Mouse (Mus musculus) spleen, adult 18-20 months (tissue): ENCODE results near the gene Ppp1r27.
"Not testable (repeated sequence)": the region's sequence is repeated elsewhere in the genome, so short reads cannot be mapped to it uniquely, and the experiment has no call there.

ENCODE experiments used
- DNase-seq, 2 experiments: peaks; one replicate each; pipeline ENCODE4 v3.0.0; 2022; ENCODE audit warnings: mixed read lengths in 2 of 2

Gene Ppp1r27

DNA sequence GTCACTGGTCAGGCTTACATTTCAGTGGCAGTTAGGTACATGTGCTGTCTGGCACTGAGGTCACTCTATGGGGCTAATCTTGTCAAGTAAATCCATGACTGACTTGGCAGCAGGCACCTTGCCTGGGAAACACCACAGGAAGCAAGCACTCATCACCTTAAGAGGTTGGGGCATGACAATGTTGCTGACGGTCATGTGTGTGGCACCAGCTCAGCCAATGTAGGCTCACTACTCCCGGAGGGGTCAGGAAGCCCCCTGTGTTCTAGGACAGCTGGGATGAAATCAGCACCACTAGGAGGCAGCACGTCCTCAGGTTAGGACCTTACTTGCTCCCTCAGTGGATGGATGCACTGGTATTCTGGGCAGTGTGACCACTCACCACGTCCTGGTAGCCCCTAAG lies 9.0 kb downstream of the Ppp1r27 start:
- DNase-seq = no peak

DNA sequence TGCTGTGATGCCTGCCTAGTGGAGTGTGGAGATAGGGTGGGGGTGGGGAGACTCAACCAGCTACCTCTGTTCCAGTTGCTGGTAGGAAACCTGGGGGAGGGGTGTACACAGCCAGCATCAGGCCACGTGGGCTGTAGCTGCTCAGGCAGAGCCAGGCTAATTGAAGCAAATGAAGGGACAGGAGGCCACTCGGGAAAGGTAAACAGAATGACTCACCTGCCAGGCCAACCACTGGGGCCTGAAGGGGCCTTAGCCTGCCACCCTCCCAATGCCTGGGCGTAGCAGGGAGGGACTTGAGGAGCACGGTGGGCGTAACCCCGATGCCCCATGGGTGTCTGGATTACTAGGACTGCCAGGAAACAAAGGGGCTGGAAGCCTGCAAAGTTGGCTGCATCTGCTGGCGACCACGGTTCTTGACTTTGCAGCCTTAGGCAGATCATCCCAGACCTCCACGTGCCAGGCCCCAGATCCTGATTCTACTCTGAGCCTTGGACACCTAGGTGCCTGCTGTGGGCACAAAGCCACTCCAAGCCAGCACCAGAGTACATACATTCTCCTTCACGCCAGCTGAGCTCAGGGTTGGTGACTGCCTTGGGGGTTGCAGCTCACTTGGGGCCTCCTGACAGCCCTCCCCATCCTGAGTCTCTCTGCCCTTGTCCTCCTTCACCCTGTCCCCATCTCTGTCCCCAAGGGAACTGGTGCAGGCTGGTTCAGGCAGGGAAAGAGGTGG lies 11.5 kb downstream of the Ppp1r27 start:
- DNase-seq = no peak

DNA sequence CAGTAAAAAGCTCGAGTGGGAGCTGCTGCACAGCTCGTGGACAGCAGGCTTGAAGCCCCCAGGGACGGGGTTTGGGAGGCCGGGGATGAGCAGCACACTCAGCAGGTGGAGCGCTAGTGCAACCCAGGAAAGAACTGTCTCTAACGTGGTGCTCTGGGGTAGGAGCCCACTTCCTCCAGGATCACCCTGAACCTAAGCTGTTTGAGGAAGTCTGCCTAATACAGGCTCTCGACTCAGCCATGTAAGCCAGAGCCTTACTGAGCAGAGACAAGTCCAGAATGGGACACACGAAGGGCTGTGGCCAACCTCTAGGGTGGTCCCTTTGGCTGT lies 12.0 kb downstream of the Ppp1r27 start:
- DNase-seq = no peak

DNA sequence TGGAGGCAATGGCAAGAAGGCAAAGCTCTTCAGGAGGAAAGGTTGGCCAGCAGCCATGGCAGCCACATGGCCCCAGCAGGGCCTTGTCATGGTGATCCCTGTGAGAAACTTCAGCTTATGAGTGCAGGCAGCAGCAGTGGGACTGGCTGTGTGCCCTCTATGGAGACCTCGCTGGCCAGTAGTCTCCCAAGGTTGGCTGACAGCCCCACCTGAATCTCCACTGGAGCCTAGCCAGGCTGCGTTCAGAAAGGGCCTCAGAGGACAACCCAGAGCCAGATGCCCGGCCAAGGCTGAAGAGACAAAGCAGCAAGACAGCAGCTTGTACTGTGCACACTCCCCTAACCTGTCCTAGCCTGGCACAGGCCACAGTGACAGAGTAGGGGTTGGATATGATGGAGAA lies 12.4 kb downstream of the Ppp1r27 start:
- no peak for DNase-seq

GRCm38 (mm10) chr11:120535804-120536203 lies 15.1 kb downstream of the Ppp1r27 start:
- DNase-seq = no peak

DNA sequence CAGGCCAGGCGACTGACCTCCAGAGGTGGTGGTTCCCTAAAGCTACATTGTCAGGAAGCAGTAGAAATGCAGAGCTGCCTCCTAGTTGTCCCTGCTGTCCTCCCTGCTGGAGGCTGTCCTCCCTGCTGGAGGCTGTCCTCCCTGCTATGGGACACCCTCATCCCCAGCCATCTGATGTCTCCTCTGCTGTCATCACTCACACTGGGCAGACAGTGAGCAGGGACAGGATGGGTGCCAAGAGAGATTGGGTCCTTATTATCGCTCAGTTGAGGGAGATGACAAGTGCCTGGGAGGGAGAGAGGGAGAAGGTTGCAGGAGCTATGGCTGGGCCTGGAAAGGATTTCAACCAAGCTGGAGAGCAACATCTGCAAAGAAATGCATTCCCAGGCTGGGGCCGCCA lies 15.8 kb downstream of the Ppp1r27 start:
- DNase-seq = no peak

- DNase-seq = no peak
Measured at GRCm38 (mm10) chr11:120534093-120534492, 16.8 kb downstream of the Ppp1r27 start.

DNA sequence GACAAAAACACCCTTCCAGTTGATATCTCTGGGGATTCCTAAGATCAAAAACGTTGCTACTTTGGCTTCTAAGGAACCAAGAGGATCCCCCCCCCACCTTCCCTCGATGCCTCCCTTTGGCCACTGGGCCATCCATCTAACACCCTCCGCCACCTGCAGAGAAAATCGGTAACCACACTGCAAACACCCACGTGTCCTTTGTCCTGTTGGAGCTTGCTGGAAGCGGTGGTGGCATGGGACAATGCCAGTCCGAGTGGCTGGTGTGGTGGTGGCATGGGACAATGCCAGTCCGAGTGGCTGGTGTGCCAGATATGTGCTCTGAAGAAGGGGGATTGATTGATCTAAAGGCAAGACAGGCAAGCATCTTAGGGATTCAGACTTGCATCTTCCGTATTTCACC lies 19.3 kb downstream of the Ppp1r27 start:
- no peak for DNase-seq

- DNase-seq = no peak
Measured at GRCm38 (mm10) chr11:120530085-120530964, 20.6 kb downstream of the Ppp1r27 start, which contains the start of gene Gcgr. Gcgr (plus strand) TSS chr11:120530699.

DNA sequence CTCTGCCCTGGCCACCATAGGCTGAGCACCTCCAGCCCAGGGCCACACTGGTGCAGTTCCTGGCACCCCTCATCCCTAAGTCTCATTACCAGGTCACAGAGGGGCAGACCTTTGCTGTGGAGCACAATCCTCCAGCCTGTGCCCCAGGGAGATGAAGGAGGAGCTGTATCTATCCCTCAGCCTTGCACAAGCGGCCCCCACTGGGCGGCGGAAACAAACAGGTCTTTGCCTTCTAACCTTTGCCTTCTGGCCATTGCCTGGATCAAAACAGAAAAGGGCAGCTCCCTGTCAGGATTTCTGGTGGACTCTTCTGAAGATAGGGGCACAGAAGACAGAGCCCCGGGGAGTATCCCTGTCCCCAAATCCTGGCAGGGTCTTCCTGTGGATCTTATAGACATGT lies 22.0 kb downstream of the Ppp1r27 start:
- no peak for DNase-seq

GRCm38 (mm10) chr11:120527690-120528354 lies 23.1 kb downstream of the Ppp1r27 start:
- DNase-seq = no peak

DNA sequence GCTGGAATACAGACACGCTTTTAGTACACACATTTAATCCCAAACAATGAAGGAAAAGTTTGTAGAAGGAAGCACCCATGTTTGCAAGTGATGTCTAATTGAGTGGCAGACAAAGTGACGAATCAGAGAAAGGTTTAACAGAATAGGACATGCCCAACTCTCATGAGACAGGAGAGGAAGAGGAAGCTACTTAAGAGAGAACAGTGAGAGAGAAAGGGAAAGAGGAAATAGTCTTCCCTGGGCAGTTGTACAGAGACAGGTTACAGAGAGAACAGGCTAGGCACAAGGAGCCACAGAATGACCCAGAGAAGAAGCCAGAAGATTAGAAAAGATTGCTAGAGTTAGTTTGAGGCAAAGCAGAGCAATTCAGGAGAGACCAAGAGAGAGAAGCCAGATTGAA lies 25.0 kb downstream of the Ppp1r27 start:
- no peak for DNase-seq

- DNase-seq = no peak
Measured at GRCm38 (mm10) chr11:120522581-120522980, 28.4 kb downstream of the Ppp1r27 start.

DNA sequence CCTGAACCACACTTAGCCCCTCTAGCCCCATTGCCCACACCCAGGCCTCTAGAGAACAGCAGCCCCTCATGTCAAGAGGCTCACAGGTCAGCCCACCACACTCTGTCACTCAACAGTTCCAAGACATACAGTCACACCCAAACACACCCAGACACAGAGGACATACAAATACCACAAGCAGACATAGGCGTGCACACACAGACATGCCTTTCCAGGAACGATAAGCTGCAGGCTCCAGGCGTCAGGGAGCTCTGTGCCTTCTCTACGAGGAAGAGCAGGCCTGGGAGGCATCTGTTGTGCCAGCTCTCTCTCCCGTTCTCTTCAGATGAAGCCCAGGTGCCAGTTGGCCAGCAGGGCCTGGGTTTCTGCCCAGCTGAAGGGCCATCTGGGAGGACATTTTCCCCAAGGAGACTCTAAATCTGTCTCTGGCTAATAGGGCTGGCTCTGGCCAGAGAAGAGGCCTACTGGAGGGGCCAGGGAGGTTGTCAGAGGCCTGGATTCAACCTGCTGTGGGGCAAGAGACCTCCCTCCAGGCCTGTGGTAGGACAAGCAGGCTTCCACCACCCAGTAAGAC lies 29.9 kb downstream of the Ppp1r27 start:
- no peak for DNase-seq

- no peak for DNase-seq
Measured at GRCm38 (mm10) chr11:120520498-120520897, 30.4 kb downstream of the Ppp1r27 start.

DNA sequence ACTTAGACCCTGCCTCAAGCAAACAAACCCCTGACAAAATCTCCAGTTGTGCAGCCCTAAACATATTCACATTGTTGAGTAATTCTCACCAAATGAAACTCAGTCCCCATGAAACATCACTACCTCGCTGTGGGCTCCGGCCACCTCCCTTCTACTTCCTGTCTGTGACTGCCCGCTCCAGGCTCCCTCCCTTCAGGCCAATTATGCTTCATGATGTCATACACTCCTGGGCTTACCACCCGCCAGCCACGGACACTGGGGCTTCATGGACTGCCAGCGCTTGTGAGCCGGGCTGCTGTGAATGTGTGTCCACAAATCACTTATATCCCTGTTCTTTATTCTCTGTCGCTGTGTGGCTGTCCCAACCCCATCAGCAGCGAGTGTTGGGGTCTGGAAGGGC lies 31.2 kb downstream of the Ppp1r27 start:
- no peak for DNase-seq

DNA sequence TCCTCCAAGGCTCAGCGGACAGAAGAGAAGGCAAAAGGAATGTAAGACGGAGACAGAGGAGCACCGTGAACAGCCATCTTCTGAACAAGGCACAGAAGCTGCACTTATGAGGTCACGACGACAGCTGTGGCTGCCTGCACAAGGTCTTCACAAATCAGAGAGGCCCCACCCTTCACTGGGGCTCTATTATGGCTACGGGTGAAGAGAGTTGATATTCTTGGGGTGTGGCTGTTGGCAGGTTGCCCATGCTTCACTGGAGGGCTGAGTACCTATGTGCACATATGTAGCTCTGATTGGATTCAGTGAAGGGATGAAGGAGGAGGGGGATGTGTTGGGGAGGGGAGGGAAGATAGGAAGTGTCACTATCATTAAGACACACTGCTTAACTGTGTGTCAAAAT lies 32.4 kb downstream of the Ppp1r27 start:
- no peak for DNase-seq

GRCm38 (mm10) chr11:120518027-120518426 lies 32.9 kb downstream of the Ppp1r27 start:
- DNase-seq = no peak

DNA sequence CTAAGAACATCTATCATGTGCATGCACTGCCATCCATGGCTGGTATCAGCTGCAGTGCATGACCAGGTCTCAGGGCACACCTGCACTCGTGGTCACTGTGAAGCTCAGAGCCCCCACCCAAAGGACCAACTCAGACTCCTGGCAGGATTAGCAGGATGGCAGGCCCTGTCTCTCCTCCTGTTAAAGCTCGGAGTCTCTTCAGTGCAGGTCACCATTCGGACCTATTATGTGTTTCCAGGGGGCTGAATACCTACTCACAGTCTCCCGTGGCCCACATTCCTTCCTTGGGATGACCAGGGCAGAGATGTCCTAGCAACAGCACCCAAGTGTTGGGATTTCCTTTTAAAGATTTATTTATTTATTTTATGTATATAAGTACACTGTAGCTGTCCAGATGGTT lies 33.8 kb downstream of the Ppp1r27 start:
- DNase-seq = no peak

DNA sequence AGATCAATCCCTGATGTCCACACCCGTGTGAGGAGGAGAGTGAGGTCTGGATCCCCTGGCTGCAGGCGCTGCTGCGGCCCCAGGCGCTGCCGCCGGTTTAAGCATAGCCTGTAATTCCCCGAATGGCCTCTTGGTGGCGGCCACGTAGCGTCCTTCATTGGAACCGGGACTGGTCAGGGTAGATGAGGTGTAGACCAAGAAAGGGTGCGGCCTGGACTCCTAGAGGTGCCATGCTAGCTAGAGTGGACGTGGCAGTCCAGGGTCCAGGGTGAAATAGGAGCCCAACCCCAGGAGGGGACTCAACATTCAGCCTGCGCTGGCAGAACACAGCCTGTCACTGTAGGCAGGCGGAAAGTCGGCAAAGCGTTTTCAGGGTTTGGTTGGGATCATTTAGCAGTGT lies 35.3 kb downstream of the Ppp1r27 start:
- DNase-seq = peak; percentile 71 to 88

DNA sequence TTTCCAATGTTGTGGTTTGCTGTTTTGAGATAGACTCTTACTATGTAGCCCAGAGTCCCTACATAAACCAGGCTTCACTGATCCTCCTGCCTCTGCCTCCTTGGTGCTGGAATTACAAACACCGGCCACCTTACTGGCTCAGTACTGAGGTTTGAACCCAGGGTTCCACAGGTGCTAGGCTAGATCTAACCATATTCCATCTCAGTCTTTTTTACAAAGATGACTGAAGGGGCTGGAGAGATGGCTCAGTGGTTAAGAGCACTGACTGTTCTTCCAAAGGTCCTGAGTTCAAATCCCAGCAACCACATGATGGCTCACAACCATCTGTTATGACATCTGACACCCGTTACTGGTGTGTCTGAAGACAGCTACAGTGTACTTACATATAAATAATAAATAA lies 36.7 kb downstream of the Ppp1r27 start:
- not testable (repeated sequence) for DNase-seq

DNA sequence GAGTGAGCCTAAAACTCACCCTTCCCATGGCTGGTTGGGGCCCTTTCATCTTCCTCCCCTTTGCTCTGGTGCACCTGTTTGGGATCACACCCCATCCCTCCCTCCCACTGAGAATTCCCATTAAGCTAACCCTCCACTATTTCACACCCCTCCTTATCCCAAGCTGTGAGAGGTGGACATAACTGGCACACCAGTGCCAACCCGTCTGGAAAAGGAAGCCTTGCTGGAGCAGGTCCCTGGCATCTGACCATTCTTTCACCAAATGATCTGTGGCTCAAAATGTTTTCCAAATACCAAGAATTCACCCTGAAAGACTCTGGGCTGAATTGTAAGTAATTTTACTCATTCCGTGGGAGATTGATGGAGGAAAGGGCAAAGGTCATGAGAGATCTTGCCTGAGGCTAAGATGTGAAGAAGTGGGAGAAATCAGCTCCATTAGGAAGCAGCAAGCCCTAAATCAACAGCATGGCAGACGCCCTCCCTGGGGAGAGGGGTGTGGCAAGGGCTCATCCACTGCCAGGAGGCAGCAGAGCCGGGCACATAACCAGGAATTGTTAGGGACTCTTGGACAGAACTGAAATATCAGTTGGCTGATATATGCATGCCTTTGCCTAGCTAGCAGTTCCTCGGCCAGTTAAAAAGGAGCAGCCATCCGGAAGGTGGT lies 38.0 kb downstream of the Ppp1r27 start:
- DNase-seq = no peak
